Mouse (Mus musculus) brain, embryonic 18.5 days (tissue): Measurements from ENCODE around the gene Gm9745.
"Not testable (repeated sequence)": the region's sequence is repeated elsewhere in the genome, so short reads cannot be mapped to it uniquely, and the experiment has no call there.

Experiments
- DNase-seq: peaks from one replicate; pipeline ENCODE4 v3.0.0-alpha.2; 2012; ENCODE audit warnings: low read depth, low spot score

The Gm9745 gene

DNA sequence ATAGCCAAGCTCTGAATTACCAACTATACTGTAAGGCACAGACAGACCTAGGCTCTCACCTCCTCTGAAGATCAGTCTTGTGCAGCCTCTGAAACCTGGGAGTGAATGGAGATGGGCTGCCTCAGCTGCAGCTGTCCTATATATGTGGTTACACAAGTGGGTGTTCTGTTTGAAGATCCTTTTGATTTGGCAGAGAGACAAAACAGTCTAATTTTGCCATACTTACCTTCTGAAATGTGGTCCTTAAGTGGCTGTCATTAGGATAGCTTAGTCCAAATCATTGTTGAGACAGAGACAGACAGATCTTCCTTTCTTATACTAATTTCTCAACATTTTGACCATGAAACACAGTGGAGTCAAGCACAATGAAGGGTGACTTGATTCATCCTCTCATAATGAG lies at the start of gene Gm9745:
Gene Gm9745 (minus strand): TSS at position 101 of the 400 bp plus-strand sequence.
- not testable (repeated sequence) for DNase-seq

- DNase-seq, result not testable (repeated sequence)
Observed at GRCm38 (mm10) chr13:8997221-8997620, 49.2 kb upstream of the Gm9745 start.

DNA sequence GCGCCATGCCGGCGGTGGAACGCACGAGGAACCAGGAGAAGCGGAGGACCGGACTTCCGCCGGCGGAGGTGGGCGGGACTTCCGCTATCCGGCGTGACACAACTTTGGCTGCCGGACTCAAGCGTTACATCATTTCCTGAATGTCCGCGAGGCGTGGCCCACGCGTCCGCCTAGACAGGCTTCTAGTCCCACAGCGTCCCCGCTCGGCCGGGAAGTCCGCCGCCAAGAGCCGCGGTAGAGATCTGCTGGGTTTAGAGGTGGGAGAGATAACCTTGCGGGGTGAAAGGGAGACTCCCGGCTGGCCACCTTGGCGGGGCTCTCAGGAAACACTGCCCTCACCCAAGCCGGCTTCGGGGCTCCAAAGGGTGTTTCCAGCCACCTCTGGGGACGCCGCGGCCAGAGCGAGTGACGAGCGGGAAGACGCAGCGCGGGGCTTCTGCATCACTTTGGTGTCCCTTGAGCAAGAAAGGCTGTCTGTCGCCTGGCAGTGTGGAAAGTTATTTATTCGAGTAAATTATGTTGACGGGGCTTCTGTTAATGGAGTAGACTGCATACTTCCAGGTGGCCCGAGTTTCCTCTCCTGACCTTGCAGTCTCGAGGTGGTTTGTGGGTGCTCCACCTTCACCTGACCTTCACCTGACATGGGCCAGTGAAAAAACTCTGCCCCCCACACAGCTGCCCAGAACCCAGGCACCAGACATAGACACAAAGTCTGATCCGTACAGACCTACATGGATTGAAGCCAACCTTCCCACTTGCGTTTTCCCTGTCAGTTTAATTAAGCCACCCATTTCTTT lies 48.2 kb upstream of the Gm9745 start, which contains the start of gene Gtpbp4:
Gene Gtpbp4 (minus strand): TSS at position 94 of the 797 bp plus-strand sequence.
- peak; percentile 94 for DNase-seq

DNA sequence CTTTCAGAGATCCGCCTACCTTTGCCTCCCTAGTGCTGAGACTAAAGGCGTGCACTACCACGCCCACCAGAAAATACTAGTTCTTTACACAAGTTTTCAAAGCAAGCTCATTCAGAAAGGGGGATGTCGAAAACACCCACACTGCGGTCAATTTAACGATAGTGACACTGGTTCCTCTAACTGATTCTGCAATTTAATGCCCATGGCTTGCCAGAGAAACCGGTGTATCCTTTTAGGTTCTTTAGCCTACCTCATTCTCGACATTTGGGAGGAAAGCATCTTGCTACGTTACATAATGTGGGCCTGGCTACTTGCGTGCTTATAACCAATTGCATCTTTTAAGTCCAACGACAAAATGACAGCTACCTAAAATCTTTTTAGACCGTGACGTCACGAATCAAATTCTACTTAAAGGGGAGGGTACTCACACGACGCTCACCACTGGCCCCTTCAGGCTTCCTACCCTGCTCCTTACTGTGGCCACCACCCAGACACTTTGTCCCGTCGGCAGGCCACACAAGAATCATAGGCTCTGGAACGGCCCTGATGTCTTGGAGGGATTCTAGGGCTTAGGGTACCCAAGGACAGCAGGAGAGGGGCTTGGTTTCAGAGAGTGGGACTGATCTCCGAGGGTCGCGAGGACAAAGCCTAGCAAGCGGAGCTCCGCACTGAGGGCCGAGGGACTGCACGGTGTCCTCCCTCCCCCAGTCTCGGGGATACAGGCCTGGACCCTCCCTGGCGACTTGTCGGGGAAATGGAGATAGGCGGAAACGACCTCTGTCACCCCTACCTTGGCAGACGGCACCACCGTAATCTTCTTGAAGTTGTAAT lies 47.3 kb upstream of the Gm9745 start:
- peak; percentile 12 for DNase-seq

DNA sequence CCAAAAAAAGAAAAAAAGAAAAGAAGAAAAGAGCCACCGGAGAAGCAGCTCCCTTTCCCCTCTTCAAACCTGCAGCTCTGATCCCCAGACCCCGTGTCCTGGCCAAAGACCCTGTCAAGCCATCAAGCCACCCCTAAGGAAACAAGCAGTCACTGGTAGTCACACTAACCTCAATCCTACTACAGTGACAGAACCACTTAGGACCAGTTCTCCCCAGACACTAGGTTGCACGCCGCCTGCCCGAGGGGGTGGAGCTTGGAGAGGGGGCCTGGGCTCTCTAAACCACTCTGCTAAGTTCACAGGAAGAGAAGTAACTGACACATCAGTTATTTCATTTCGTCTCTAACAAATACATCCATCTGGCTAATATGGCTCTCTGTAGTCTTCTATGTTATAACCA lies 44.2 kb upstream of the Gm9745 start:
- no peak for DNase-seq

- no peak for DNase-seq
Observed at GRCm38 (mm10) chr13:8972972-8973371, 24.9 kb upstream of the Gm9745 start.

- DNase-seq, result no peak
Observed at GRCm38 (mm10) chr13:8972369-8972768, 24.3 kb upstream of the Gm9745 start.

GRCm38 (mm10) chr13:8967742-8968141 lies 19.7 kb upstream of the Gm9745 start:
- DNase-seq, result no peak

DNA sequence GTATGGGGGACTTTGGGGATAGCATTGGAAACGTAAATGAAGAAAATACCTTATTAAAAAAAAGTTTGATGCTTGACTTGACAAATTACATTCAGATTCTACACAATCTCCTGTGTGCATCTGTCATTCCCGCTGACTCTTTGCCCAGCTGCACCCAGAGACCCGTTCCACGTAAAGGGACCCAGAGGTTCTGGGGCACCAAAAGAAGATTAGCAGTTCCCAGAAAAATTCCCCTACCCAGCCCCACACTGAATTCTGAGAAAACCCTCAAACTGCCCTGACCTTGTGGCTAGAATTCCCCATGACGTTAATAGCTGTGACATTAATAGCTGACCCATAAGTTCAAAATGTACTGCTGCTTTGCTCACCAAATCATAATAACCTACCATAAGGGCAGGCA lies 17.2 kb upstream of the Gm9745 start:
- DNase-seq, result no peak

GRCm38 (mm10) chr13:8962266-8962665 lies 14.2 kb upstream of the Gm9745 start:
- not testable (repeated sequence) for DNase-seq

- not testable (repeated sequence) for DNase-seq
Observed at GRCm38 (mm10) chr13:8961128-8961888, 13.3 kb upstream of the Gm9745 start.

DNA sequence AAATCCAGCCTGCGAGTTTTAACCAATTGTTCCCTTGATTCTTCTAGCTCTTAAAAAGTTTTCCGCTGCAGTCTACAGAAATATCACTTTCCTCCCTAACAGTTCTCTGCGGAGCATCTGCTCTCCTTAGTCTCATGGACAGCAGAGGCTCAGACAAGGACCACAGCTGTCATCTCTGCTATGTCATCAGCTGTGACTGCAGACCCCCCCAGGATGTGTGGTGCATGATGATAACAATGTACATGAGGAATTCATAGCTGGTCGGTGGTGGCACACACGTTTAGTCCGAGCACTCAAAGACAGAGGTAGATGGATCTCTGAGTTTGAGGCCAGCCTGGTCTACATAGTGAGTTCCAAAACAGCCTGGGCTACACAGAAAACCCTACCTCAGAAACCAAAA lies 11.5 kb upstream of the Gm9745 start:
- DNase-seq, result not testable (repeated sequence)

DNA sequence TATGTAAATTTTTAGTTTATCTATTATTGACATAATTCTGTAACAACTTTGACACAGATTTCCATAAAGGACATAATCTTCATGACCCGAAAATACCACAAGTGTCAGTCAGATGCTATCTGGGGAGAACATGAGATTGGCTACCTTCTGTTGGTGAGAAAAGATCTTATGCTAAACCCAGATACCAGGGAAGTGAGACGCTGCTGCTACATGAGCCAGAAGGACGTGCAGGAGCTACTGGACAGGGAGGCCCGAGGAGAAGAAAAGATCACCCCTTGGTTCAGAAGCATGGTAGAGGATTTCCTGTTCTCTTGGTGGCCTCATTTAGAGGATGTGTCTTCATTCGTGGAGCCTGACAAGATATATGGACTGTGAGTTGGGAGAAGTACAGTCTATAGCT lies 11.0 kb upstream of the Gm9745 start:
- DNase-seq, result not testable (repeated sequence)

DNA sequence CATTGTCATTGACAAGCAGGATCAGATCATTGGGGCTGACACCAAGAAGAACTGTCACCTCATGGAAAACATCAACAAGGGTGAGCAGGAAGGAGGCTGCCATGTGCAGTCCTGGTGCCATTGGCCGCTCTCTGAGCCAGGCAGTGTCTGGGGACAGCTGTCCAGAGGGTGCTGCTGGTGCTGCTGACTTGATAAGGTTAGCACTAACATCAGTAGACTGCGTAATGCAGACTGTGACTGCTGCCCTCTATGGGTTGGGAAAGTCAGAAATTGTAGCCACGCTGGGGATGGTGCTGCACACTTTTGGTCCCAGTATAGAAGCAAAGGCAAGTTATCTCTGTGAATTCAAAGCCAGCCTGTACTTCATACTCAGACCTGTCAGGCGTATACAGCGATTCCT lies 8.8 kb upstream of the Gm9745 start:
- not testable (repeated sequence) for DNase-seq

DNA sequence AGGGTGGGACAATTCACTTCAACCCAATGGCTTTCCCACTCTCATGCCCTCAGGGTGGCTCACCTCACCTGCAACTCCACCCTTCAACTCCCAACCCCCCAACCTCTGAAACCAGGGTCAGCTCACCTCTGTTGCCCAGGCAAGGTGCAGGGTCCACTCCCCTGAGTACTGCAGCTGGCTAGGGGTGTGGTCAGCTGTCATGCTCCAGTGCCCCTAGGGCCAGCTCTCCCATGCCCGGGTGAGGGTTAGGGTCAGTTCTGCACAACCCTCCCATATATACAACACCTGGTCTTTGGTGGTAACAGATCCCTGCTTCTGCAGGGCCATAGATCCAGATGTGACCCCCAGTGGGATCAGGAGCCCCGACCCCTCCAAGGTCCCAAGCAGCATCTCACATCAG lies 7.1 kb upstream of the Gm9745 start:
- not testable (repeated sequence) for DNase-seq

DNA sequence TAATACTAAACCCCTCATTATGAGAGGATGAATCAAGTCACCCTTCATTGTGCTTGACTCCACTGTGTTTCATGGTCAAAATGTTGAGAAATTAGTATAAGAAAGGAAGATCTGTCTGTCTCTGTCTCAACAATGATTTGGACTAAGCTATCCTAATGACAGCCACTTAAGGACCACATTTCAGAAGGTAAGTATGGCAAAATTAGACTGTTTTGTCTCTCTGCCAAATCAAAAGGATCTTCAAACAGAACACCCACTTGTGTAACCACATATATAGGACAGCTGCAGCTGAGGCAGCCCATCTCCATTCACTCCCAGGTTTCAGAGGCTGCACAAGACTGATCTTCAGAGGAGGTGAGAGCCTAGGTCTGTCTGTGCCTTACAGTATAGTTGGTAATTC lies 4.5 kb upstream of the Gm9745 start, which contains the start of gene Idi2:
Gene Idi2 (plus strand): TSS at position 301 of the 400 bp plus-strand sequence.
- not testable (repeated sequence) for DNase-seq

DNA sequence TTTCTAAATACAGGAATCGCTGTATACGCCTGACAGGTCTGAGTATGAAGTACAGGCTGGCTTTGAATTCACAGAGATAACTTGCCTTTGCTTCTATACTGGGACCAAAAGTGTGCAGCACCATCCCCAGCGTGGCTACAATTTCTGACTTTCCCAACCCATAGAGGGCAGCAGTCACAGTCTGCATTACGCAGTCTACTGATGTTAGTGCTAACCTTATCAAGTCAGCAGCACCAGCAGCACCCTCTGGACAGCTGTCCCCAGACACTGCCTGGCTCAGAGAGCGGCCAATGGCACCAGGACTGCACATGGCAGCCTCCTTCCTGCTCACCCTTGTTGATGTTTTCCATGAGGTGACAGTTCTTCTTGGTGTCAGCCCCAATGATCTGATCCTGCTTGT lies 4.2 kb downstream of the Gm9745 start:
- DNase-seq, result not testable (repeated sequence)

DNA sequence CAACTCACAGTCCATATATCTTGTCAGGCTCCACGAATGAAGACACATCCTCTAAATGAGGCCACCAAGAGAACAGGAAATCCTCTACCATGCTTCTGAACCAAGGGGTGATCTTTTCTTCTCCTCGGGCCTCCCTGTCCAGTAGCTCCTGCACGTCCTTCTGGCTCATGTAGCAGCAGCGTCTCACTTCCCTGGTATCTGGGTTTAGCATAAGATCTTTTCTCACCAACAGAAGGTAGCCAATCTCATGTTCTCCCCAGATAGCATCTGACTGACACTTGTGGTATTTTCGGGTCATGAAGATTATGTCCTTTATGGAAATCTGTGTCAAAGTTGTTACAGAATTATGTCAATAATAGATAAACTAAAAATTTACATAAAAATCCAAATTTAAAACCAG lies 6.3 kb downstream of the Gm9745 start:
- DNase-seq, result not testable (repeated sequence)

DNA sequence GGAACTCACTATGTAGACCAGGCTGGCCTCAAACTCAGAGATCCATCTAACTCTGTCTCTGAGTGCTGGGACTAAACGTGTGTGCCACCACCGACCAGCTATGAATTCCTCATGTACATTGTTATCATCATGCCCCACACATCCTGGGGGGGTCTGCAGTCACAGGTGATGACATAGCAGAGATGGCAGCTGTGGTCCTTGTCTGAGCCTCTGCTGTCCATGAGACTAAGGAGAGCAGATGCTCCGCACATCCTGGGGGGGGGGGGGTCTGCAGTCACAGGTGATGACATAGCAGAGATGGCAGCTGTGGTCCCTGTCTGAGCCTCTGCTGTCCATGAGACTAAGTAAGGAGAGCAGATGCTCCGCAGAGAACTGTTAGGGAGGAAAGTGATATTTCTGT lies 6.9 kb downstream of the Gm9745 start:
- DNase-seq, result not testable (repeated sequence)

- not testable (repeated sequence) for DNase-seq
Observed at GRCm38 (mm10) chr13:8937611-8938140, 10.4 kb downstream of the Gm9745 start.

DNA sequence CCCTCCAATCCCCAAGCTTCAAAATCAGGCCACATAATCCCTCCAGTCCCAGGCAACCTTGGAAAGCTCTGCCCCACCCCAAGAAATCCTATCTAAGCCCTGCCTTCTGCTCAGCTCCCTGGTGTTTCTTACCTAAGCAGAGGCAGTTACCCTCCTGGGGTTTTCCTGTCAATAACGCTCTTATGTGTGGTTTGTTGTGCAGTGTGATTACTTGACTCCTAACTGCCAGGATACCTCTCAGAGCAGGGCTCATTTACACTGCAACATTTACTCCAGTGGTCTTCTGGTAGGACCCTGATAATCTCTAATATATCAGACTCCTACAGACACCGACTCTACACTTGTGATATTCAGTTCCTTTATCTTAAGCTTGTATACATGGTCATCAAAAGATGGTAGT lies 14.5 kb downstream of the Gm9745 start:
- no peak for DNase-seq
